Mouse (Mus musculus): ENCODE measurements around the gene S1pr3.

S1pr3 gene

DNA sequence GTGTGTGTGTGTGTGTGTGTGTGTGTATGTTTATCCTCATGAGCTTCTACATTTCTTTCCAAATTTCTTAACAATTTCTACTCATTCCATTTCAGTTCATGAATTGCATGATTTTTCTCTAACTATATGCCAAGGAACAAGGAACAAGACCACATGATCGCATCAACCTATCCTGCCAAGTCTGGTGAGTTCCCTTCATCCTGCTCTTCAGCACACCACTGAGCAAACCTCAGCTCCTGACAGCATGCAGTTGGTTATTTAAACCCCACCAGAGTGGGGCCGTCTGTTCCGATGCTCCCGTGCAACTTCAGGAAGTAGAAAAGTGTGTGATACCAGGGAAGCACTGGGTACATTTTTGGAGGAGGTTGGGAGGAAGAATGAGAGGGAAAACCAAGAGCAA lies 38.1 kb downstream of the S1pr3 start:
- DNase-seq (ENCODE audit: low spot score): no peak

DNA sequence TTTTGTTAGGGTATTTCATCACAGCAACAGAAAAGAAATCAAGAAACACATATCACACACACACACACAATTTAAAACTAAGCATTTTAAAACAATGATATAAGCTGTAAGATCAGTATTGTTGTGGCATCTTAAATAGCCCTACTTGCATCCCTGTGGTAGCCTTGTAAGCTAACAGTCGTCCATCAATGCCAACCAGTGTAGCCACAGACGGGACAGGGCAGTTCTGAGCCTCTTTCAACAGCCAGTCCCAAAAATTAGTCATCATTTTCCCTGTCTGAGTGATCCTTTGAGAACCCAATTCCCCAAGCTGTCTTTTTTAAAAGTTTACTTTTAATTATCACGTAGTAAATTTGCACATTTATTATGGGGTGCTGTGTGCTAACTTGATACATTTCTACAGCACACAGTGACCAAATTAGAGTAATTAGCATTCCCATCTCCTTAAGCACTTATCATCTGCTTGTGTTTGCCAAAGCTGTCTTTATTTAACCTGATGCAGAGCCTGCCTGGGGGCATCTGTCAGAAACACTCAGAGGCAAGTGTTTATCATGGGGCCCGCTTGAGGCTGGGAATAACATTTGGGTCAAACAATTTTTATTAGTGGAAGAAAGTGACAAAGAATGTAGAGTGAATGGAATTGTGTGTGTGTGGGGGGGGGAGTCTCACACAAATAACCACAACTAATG lies 47.9 kb downstream of the S1pr3 start:
- no peak for DNase-seq (ENCODE audit: low spot score)

DNA sequence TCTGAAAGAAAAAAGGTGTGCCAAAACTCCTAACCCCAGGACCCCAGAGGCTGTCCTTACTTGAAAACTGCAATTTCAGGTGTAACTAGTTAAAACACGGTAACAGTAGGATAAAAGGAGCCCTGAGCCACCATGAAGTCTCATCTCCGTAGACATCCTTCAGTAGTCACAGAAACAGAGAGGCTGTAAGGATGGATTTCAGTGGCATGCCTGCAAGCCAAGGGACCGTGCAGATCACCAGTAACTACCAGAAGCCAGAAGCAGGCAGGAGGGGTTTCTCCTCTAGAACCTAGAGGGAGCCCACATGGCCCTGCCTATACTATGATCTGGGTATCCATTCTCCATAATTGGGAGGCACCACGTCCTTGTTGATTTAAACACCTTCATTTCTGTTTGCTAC lies 55.9 kb downstream of the S1pr3 start:
- no peak for DNase-seq (ENCODE audit: low spot score)

DNA sequence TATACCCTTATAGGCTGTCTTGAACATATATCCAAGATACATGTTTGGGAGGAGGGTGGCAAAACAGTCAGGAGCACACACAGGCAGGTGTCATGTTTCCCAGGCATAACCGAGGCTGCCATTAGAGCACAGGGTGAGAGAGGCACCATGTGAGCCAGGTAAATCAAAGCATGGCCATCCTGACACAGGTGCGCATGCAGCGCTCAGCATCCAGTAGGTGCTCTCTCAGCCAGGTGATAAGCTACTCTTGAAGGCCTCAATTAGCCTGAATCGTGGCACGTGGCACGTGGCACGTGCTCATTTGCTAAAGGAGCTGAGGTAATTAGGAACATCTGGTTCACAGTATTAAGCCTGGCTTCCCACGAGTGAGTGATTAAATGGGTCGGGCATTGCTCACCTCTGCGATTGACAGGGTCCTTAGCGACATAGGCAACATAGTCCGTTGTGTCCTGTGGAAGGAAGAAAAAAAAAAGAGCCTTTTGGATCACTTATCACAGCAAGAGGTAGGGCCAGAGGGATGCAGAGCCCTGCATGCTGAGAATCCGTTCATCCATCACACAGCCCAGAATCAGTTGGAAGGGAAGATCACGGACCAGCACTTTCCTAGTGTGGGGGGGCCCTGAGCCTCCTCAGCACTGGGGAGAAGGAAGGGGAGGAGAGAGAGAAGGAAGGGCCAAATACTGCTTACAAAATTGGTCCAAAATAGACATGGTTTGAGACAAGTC lies 57.8 kb downstream of the S1pr3 start:
- no peak for DNase-seq (ENCODE audit: low spot score)

DNA sequence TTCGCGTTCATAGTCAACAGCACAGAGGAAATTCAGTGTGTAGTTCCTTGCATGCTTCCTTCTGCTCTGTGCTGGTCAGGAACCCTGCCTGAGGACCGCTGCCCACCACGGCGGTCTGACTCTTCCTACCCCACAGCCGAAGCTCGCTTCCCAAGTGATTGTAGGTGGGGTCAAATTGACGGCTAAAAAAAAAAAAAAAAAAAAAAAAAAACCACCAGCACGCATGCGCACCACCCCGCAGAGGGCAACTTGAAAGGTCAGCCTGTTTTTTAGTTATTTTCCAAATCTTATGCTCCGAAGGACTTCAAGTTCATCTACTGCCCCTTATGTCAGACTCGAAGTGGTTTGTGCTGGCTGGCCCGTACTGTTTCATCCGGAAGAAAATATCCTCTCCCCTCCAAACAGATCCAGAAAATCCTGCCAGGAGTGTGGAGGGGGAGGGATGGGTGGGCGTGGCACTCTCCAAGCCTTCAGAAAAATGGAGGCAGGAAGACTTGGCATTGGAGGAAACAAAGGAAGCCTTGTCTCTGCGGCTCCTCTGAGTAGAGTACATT lies 60.3 kb downstream of the S1pr3 start:
- DNase-seq (ENCODE audit: low spot score): no peak
